Mouse (Mus musculus) MEL (cell line): Measurements from ENCODE around the gene Gcc2. TPM values are rescaled to one million over a fixed set of nuclear protein-coding genes. Genes with fewer than 3 reads are reported as not detected.

Experiments used
- CHD1 ChIP-seq: IDR thresholded peaks from 2 replicates; pipeline ENCODE4 v1.6.1; 2012; ENCODE audit warnings: low read depth, mild to moderate bottlenecking, inconsistent platforms, low read length, improper control_type of control experiment
- polyA plus RNA-seq, 2 experiments: library from polyadenylated mRNA; stranded (reverse) in 1 of 2; unstranded in 1 of 2; fragments of >175 nt in 1 of 2; fragments of >200 nt in 1 of 2; gene quantifications; 2 replicates each; pipeline versions ENCODE4 v1.2.1 to v1.2.4; 2012; ENCODE audit warnings: low replicate concordance in 2 of 2, low read depth in 1 of 2; ENCODE audit not compliant: insufficient read length in 2 of 2, insufficient read depth in 1 of 2, missing spikeins in 1 of 2
- total RNA-seq: library from RNA; depleted of rRNA; stranded (reverse); fragments of 300-350 nt; gene quantifications from 2 replicates; pipeline ENCODE4 v1.2.3, GENCODE M21; 2012; rRNA removed

Gene Gcc2
- total and polyA plus RNA-seq, 3 experiments = 14.4 to 18.0 TPM; not detected in 1

GRCm38 (mm10) chr10:58354561-58354960 lies 99.3 kb downstream of the Gcc2 start (continued):
- TF ChIP-seq CHD1 = no peak

Other genes starting within 250 kb of the Gcc2 start
- 0.13 TPM in 1 of 2 replicates, not detected in the other for gene AW822073, start 30.6 kb upstream of the Gcc2 start, total RNA-seq
- gene AW822073, start 30.6 kb upstream of the Gcc2 start, polyA plus RNA-seq = not detected
- gene Duxf3, start 22.8 kb upstream of the Gcc2 start, total RNA-seq = not detected in 2 replicates
- not detected for gene Duxf3, start 22.8 kb upstream of the Gcc2 start, polyA plus RNA-seq
- not detected in 2 replicates for gene Gm4981, start 18.8 kb upstream of the Gcc2 start, total RNA-seq
- not detected for gene Gm4981, start 18.8 kb upstream of the Gcc2 start, polyA plus RNA-seq
- 28.5 and 32.4 TPM in 2 replicates for gene Lims1, start 68.0 kb downstream of the Gcc2 start, total RNA-seq
- gene Lims1, start 68.0 kb downstream of the Gcc2 start, polyA plus RNA-seq = 10 to 100 TPM in 1 of 2 experiments, not detected in 1; 24.9 TPM
- 73.5 and 82.4 TPM in 2 replicates for gene Ranbp2, start 191.4 kb downstream of the Gcc2 start, total RNA-seq
- gene Ranbp2, start 191.4 kb downstream of the Gcc2 start, polyA plus RNA-seq = 100 to 1,000 TPM in 1 of 2 experiments, 10 to 100 TPM in 1; 52.3 to 114 TPM
- gene Ccdc138, start 242.5 kb downstream of the Gcc2 start, total RNA-seq = 1.2 and 1.3 TPM in 2 replicates
- 1 to 10 TPM in 1 of 2 experiments, not detected in 1; 1.3 TPM for gene Ccdc138, start 242.5 kb downstream of the Gcc2 start, polyA plus RNA-seq